Mouse (Mus musculus) CD8-positive naive resting alpha-beta T cell, adult 57 days (primary cell): Measurements from ENCODE around the gene Iqck. TPM values are rescaled to one million over a fixed set of nuclear protein-coding genes. Genes with fewer than 3 reads are reported as not detected.

ENCODE experiments used
- total RNA-seq: library from RNA; stranded (reverse); gene quantifications from one replicate; pipeline ENCODE4 v1.2.4, GENCODE M21; 2023

Gene Iqck
- total RNA-seq, result 0.83 TPM

DNA sequence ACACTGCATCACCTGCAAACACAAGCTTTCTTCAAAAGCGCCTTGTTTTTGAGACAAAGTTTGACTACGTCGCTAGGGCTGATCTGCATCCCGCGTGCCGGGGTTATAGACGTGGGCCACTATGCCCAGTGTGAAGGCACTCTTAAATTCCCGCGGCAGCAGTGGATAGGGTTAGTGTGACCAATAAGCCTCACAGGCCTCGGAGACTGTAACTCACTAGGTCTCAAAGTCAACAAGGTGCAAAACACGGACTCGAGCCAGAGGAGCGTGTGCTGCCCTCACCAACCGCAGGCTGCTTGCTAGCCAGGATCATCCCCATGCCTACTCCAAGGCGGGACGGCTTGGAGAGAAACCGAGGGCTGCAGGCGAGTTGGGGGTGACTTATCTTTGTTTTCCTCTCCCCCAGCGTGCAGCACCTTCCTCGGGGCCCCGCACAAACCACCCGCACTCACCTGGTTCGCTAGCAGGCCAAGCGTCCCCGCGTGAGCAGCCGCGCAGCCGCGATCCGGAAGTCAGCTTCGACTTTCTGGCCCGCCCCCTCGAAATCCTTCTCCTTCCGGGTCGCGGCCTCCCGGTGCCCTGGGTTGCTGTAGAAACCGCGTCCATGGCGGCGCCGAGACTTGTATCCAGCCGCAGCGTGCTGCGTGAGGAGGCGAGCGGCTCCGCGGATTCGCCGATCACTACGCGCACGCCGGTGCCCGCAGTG lies at the start of gene Iqck:
Iqck (plus strand) TSS at position 582 of the 706 bp plus-strand sequence.

DNA sequence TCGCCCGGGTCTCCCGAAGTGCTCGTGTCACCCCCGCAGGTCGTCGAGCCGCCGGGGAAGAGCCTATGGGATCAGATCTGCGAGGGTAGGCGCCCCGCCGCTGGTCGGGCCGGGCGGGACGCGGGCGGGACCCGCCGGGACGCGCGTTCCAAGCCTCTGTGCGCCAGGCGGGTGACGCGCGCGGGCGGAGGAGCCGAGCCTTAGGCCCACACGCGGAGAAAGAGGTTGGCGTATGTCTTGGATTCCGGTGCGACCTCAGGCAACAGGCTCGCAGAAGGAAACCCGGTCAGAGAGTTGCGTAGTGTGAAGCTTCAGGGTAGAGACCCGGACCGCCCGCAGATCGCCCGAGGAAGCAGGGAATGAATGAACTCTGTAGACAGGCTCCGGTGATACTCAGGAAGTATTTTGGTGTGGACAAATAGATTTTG lies 339 bp downstream of the Iqck start, which contains the start of gene Knop1:
Knop1 (minus strand) TSS at position 378 of the 428 bp plus-strand sequence.

DNA sequence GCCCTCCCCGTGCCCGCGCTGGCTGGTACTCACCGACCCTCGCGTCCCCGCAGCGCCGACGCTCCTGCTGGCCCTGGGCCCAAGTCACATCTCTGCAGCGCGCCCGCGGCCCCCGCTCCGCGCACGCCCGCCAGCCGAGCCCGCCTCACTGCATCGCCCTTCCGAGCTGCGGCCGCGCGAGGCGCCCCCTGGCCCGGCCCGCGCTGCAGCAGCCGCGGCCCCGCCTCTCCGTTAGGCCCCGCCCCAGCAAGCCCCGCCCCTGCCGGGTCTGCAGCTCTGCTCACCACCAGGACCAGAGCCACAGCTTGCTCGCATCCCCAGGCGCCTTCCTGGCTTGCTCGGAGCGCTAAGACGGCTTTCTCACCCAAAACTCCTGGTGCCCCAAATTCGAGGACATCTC lies 139.5 kb downstream of the Iqck start, which contains the start of gene Gprc5b:
Gprc5b (minus strand) TSS at position 205 of the 400 bp plus-strand sequence.

Other genes with a start within 250 kb of the Iqck start
- 25.6 TPM for gene Gde1, start 150.0 kb upstream of the Iqck start, total RNA-seq
- 6.8 TPM for gene Ccp110, start 143.2 kb upstream of the Iqck start, total RNA-seq
- 81.7 TPM for gene Vps35l, start 115.5 kb upstream of the Iqck start, total RNA-seq
- gene Knop1, start 502 bp downstream of the Iqck start, total RNA-seq, result 17.2 TPM
- 9.2 TPM for gene Gprc5b, start 139.5 kb downstream of the Iqck start, total RNA-seq